Comparison of ENCODE assay signal across 17 mouse cellular contexts in the genomic region with DNA sequence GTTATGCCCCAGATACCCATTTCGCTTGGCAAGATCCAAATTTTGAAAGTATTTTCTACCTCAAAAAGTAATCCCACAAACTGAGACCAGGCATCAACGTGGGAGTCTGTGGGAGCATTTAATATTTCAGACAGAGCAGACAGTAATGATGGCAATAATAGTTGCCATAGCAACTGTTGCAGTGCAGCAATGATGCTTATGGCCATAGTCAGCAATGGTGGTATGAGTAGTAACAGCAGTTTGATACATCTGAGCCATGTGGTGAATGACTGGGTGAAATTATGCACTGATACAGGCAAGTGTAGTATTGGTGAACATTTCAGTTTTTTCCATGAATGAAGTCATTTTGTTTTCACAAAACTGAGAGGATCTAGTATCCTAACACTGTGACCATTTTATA.
"Had no signal": no experiment of that assay in that cellular context is flagged by ENCODE, and none has a peak within 500 bp of the region (broad histone marks: within the 10 kb centered on the region; RNA-seq: fewer than 3 reads in every experiment).

No protein-coding gene starts in this region.

- H3K9me3 ChIP-seq: midbrain, embryonic 10.5 days; midbrain, embryonic 12.5 days; neural tube, embryonic 12.5 days had no signal

- DNase-seq: lung, adult 18-20 months; lung, embryonic 14.5 days; lung, postnatal 10 days; lung, postnatal 4 days; midbrain, embryonic 14.5 days; retina, postnatal 1 day; right cerebral cortex, adult 18-20 months; right cerebral cortex, postnatal 25 days; right cerebral cortex, postnatal 4 days; spleen, adult 18-20 months; thymus, adult 18-20 months; thymus, postnatal 14 days; thymus, postnatal 36 days had no signal

- H3K27me3 ChIP-seq: midbrain, embryonic 12.5 days; neural tube, embryonic 12.5 days had no signal

- H3K9ac ChIP-seq: lung, embryonic 14.5 days; midbrain, embryonic 12.5 days; neural tube, embryonic 12.5 days had no signal

- H3K4me2 ChIP-seq: lung, embryonic 14.5 days; midbrain, embryonic 12.5 days; neural tube, embryonic 12.5 days had no signal

- H3K4me1 ChIP-seq: midbrain, embryonic 10.5 days; midbrain, embryonic 12.5 days; neural tube, embryonic 12.5 days had no signal

- H3K4me3 ChIP-seq: midbrain, embryonic 10.5 days; midbrain, embryonic 12.5 days; myocyte; neural tube, embryonic 12.5 days had no signal

- H3K27ac ChIP-seq: midbrain, embryonic 10.5 days; midbrain, embryonic 12.5 days; neural tube, embryonic 12.5 days had no signal

- H3K36me3 ChIP-seq: midbrain, embryonic 10.5 days; midbrain, embryonic 12.5 days; neural tube, embryonic 12.5 days had no signal
